Mouse (Mus musculus) E14TG2a.4 (cell line): Measurements from ENCODE around the gene Rcsd1.

Source experiments
- H3K27me3 ChIP-seq: 2 replicates; pipeline ENCODE4 v1.6.1; 2014; ENCODE audit warnings: low read length, control low read depth; ENCODE audit not compliant: insufficient read depth
- H3K36me3 ChIP-seq: 2 replicates; pipeline ENCODE4 v1.6.1; 2014; ENCODE audit warnings: low read length, control low read depth; ENCODE audit not compliant: insufficient read depth
- H3K4me1 ChIP-seq: replicated peaks from 2 replicates; pipeline ENCODE4 v1.6.1; 2014; ENCODE audit warnings: low read depth, low read length, control low read depth
- H3K4me3 ChIP-seq: replicated peaks from 2 replicates; pipeline ENCODE4 v1.5.1; 2014; ENCODE audit warnings: mild to moderate bottlenecking, low read length
- H3K9me3 ChIP-seq: 2 replicates; pipeline ENCODE4 v1.6.1; 2014; ENCODE audit warnings: low read length, control low read depth
- CTCF ChIP-seq: conservative IDR thresholded peaks from 2 replicates; pipeline ENCODE4 v1.5.1; 2014; ENCODE audit warnings: low read length
- NANOG ChIP-seq: IDR thresholded peaks from 2 replicates; pipeline ENCODE4 v1.6.1; 2014; ENCODE audit warnings: borderline replicate concordance, low read length, mixed read lengths
- POU5F1 ChIP-seq: IDR thresholded peaks from 2 replicates; pipeline ENCODE4 v1.6.1; 2014; ENCODE audit warnings: low read length, borderline replicate concordance

Gene Rcsd1

GRCm38 (mm10) chr1:165609495-165610320 lies 99.8 kb downstream of the Rcsd1 start:
- no peak overlapping the region for H3K4me3 ChIP-seq
- H3K9me3 ChIP-seq = no peaks in the 10 kb centered on the region
- H3K27me3 ChIP-seq = no peaks in the 10 kb centered on the region
- TF ChIP-seq CTCF = no peak
- no peak for TF ChIP-seq NANOG
- no peak for TF ChIP-seq POU5F1
- peaks cover 38% of the 10 kb centered on the region for H3K36me3 ChIP-seq
- H3K4me1 ChIP-seq = peaks cover 62% of the 10 kb centered on the region

GRCm38 (mm10) chr1:165608904-165609303 lies 100.7 kb downstream of the Rcsd1 start:
- Histone ChIP-seq H3K36me3 (peaks cover 47% of the 10 kb centered on the region), H3K4me3 (no peak overlapping the region), H3K9me3 (no peaks in the 10 kb centered on the region), H3K27me3 (no peaks in the 10 kb centered on the region), H3K4me1 (peaks cover 54% of the 10 kb centered on the region)
- TF ChIP-seq POU5F1 (no peak), CTCF (no peak), NANOG (no peak)

GRCm38 (mm10) chr1:165605774-165606173 lies 103.8 kb downstream of the Rcsd1 start:
- peaks cover 33% of the 10 kb centered on the region for H3K4me1 ChIP-seq
- TF ChIP-seq CTCF (no peak), NANOG (no peak), POU5F1 (no peak)
- no peaks in the 10 kb centered on the region for H3K27me3 ChIP-seq
- H3K9me3 ChIP-seq = no peaks in the 10 kb centered on the region
- no peak overlapping the region for H3K4me3 ChIP-seq
- H3K36me3 ChIP-seq = peaks cover 72% of the 10 kb centered on the region

- peaks cover 27% of the 10 kb centered on the region for H3K4me1 ChIP-seq
- H3K9me3 ChIP-seq = no peaks in the 10 kb centered on the region
- H3K27me3 ChIP-seq = no peaks in the 10 kb centered on the region
- H3K4me3 ChIP-seq = no peak overlapping the region
- TF ChIP-seq CTCF = no peak
- TF ChIP-seq POU5F1 = no peak
- H3K36me3 ChIP-seq = peaks cover 72% of the 10 kb centered on the region
Measured at GRCm38 (mm10) chr1:165605108-165605507, 104.4 kb downstream of the Rcsd1 start.

- Histone ChIP-seq H3K27me3 (no peaks in the 10 kb centered on the region), H3K36me3 (peaks cover 75% of the 10 kb centered on the region), H3K9me3 (no peaks in the 10 kb centered on the region), H3K4me3 (no peak overlapping the region), H3K4me1 (peaks cover 18% of the 10 kb centered on the region)
- no peak for TF ChIP-seq CTCF
Measured at GRCm38 (mm10) chr1:165604203-165604602, 105.4 kb downstream of the Rcsd1 start.

GRCm38 (mm10) chr1:165603218-165603617 lies 106.3 kb downstream of the Rcsd1 start:
- no peak for TF ChIP-seq CTCF
- H3K4me3 ChIP-seq = no peak overlapping the region
- H3K36me3 ChIP-seq = peaks cover 81% of the 10 kb centered on the region
- H3K9me3 ChIP-seq = no peaks in the 10 kb centered on the region
- H3K27me3 ChIP-seq = no peaks in the 10 kb centered on the region
- H3K4me1 ChIP-seq = peaks cover 13% of the 10 kb centered on the region

GRCm38 (mm10) chr1:165601775-165602280 lies 107.7 kb downstream of the Rcsd1 start:
- Histone ChIP-seq H3K9me3 (no peaks in the 10 kb centered on the region), H3K36me3 (peaks cover 78% of the 10 kb centered on the region), H3K27me3 (no peaks in the 10 kb centered on the region), H3K4me1 (peaks cover 10% of the 10 kb centered on the region), H3K4me3 (no peak overlapping the region)
- no peak for TF ChIP-seq POU5F1
- no peak for TF ChIP-seq CTCF
- no peak for TF ChIP-seq NANOG
